Mouse (Mus musculus): Measurements from ENCODE around the gene 4930595D18Rik.

DNA sequence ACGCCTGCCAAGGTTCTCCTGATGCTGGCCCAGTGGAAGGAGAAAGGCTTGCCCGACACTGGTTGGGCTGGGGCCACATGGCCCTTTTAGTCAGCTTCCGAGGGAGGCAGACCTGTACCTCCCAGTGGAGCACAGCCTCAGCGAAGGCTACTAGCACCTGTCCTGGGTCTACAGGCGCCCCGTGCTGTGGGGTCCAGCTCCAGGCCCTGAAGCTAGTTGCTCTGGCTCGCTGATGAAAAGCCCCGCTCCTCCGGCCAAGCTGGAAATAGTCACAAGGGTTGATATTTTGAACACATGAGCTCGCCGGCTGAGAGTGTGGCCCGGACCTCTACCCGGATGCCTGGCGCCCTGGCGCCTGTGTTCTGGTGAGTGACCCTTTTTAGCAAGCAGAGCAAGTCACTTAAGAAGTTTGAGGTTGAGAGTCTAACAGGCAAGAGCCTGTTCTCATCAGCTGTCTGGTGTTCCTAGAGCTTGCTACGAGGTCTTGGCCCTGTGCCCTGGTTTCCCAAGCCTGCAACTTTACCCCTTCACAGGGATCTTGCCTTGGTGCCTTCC is 40.7 kb downstream of the 4930595D18Rik start:
- TF ChIP-seq POLR2A (IDR thresholded peaks at IDR 0.05; ENCODE audit: borderline replicate concordance, extremely low read depth, insufficient read depth, insufficient read length, poor library complexity, severe bottlenecking) (no peak), CTCF (IDR thresholded peaks at IDR 0.05; ENCODE audit: borderline replicate concordance, extremely low read depth, insufficient read depth, insufficient read length) (no peak)

Measured in brain, embryonic 14.5 days (tissue).